Mouse (Mus musculus): ENCODE data around the gene Il17c. TPM values are rescaled to one million over a fixed set of nuclear protein-coding genes. Genes with fewer than 3 reads are reported as not detected.

Il17c gene
- polyA plus RNA-seq, 1 experiment from 2014 or later: not detected

GRCm38 (mm10) chr8:122407678-122408077 lies 14.1 kb upstream of the Il17c start:
- Histone ChIP-seq H3K4me1 (replicated peaks) (peaks cover 21% of the 10 kb centered on the region), H3K4me3 (replicated peaks) (no peak overlapping the region), H3K4me2 (no peak overlapping the region), H3K27me3 (no peaks in the 10 kb centered on the region), H3K36me3 (peaks cover 100% of the 10 kb centered on the region), H3K9me3 (replicated peaks) (no peaks in the 10 kb centered on the region), H3K9ac (no peak overlapping the region), H3K27ac (no peak overlapping the region)
- ATAC-seq (ENCODE audit: low read depth) (no peak), DNase-seq (no peak)
- WGBS (ENCODE audit: insufficient replicate concordance): 85% methylated on average over 7 of the region's 7 CpGs

- Histone ChIP-seq H3K27ac (no peak overlapping the region), H3K4me1 (replicated peaks) (peaks cover 8% of the 10 kb centered on the region; the same call in 1 of the 2 replicates), H3K9ac (no peak overlapping the region), H3K36me3 (peaks cover 96% of the 10 kb centered on the region), H3K4me3 (replicated peaks) (no peak overlapping the region), H3K9me3 (replicated peaks) (no peaks in the 10 kb centered on the region), H3K27me3 (no peaks in the 10 kb centered on the region), H3K4me2 (no peak overlapping the region)
- no peak for ATAC-seq (ENCODE audit: low read depth)
- no peak for DNase-seq
- WGBS (ENCODE audit: insufficient replicate concordance): 84% methylated on average over 9 of the region's 9 CpGs
These were observed 7.5 kb upstream of the Il17c start for GRCm38 (mm10) chr8:122414311-122414710.

GRCm38 (mm10) chr8:122415554-122415953 lies 6.3 kb upstream of the Il17c start:
- Histone ChIP-seq H3K9ac (no peak overlapping the region), H3K4me1 (replicated peaks) (peaks cover 8% of the 10 kb centered on the region; the same call in 1 of the 2 replicates), H3K27me3 (no peaks in the 10 kb centered on the region), H3K36me3 (peaks cover 83% of the 10 kb centered on the region), H3K27ac (peak overlapping the region; percentile 29), H3K4me2 (no peak overlapping the region), H3K9me3 (replicated peaks) (no peaks in the 10 kb centered on the region), H3K4me3 (replicated peaks) (no peak overlapping the region)
- 47% methylated on average over 6 of the region's 6 CpGs for WGBS (ENCODE audit: insufficient replicate concordance)
- ATAC-seq (ENCODE audit: low read depth) (no peak), DNase-seq (no peak)

GRCm38 (mm10) chr8:122419881-122420555 lies 1.8 kb upstream of the Il17c start:
- no peaks in the 10 kb centered on the region for H3K9me3 ChIP-seq (replicated peaks)
- H3K4me2 ChIP-seq: no peak overlapping the region
- no peak for ATAC-seq (ENCODE audit: low read depth)
- WGBS (ENCODE audit: insufficient replicate concordance): 72% methylated on average over 9 of the region's 9 CpGs
- H3K9ac ChIP-seq: no peak overlapping the region
- no peak for DNase-seq
- no peak overlapping the region for H3K27ac ChIP-seq
- no peaks in the 10 kb centered on the region for H3K27me3 ChIP-seq
- H3K4me3 ChIP-seq (replicated peaks): no peak overlapping the region
- H3K36me3 ChIP-seq: peaks cover 42% of the 10 kb centered on the region
- peaks cover 9% of the 10 kb centered on the region; the same call in 1 of the 2 replicates for H3K4me1 ChIP-seq (replicated peaks)

- Histone ChIP-seq H3K27ac (no peak overlapping the region), H3K36me3 (peaks cover 29% of the 10 kb centered on the region), H3K9me3 (replicated peaks) (no peaks in the 10 kb centered on the region), H3K4me1 (replicated peaks) (0 out of 2 replicates have a peak, but pooled peaks cover 4% of the 10 kb centered on the region), H3K9ac (no peak overlapping the region), H3K4me2 (no peak overlapping the region), H3K27me3 (no peaks in the 10 kb centered on the region), H3K4me3 (replicated peaks) (no peak overlapping the region)
- ATAC-seq (ENCODE audit: low read depth) (no peak), DNase-seq (no peak)
- WGBS (ENCODE audit: insufficient replicate concordance): 84% methylated on average over 24 of the region's 24 CpGs
These were observed 1.4 kb downstream of the Il17c start for GRCm38 (mm10) chr8:122423217-122423616.

GRCm38 (mm10) chr8:122423659-122424058 lies 1.8 kb downstream of the Il17c start:
- Histone ChIP-seq H3K27ac (no peak overlapping the region), H3K9ac (no peak overlapping the region), H3K4me1 (replicated peaks) (0 out of 2 replicates have a peak, but pooled peaks cover 4% of the 10 kb centered on the region), H3K36me3 (peaks cover 24% of the 10 kb centered on the region), H3K4me3 (replicated peaks) (no peak overlapping the region), H3K4me2 (no peak overlapping the region), H3K27me3 (no peaks in the 10 kb centered on the region), H3K9me3 (replicated peaks) (no peaks in the 10 kb centered on the region)
- ATAC-seq (ENCODE audit: low read depth) (no peak), DNase-seq (no peak)
- WGBS (ENCODE audit: insufficient replicate concordance): 57% methylated on average over 5 of the region's 5 CpGs

- Histone ChIP-seq H3K4me1 (replicated peaks) (peaks cover 15% of the 10 kb centered on the region), H3K36me3 (peaks cover 20% of the 10 kb centered on the region), H3K9ac (no peak overlapping the region), H3K9me3 (replicated peaks) (no peaks in the 10 kb centered on the region), H3K27ac (no peak overlapping the region), H3K4me3 (replicated peaks) (no peak overlapping the region), H3K4me2 (no peak overlapping the region), H3K27me3 (no peaks in the 10 kb centered on the region)
- 50% methylated on average over 9 of the region's 9 CpGs for WGBS (ENCODE audit: insufficient replicate concordance)
- DNase-seq: no peak
- ATAC-seq (ENCODE audit: low read depth): no peak
These were observed 4.3 kb downstream of the Il17c start for GRCm38 (mm10) chr8:122426145-122426544.

- H3K27ac ChIP-seq: no peak overlapping the region
- 89% methylated on average over 7 of the region's 7 CpGs for WGBS (ENCODE audit: insufficient replicate concordance)
- DNase-seq (no peak), ATAC-seq (ENCODE audit: low read depth) (no peak)
- peaks cover 25% of the 10 kb centered on the region for H3K4me1 ChIP-seq (replicated peaks)
- peaks cover 12% of the 10 kb centered on the region; the same call in 1 of the 2 replicates for H3K27me3 ChIP-seq
- H3K36me3 ChIP-seq: peaks cover 20% of the 10 kb centered on the region
- H3K9ac ChIP-seq: no peak overlapping the region
- no peak overlapping the region for H3K4me3 ChIP-seq (replicated peaks)
- no peak overlapping the region for H3K4me2 ChIP-seq
- H3K9me3 ChIP-seq (replicated peaks): no peaks in the 10 kb centered on the region
These were observed 5.8 kb downstream of the Il17c start for GRCm38 (mm10) chr8:122427607-122428006.

- H3K27me3 ChIP-seq: peaks cover 13% of the 10 kb centered on the region; the same call in 1 of the 2 replicates
- WGBS (ENCODE audit: insufficient replicate concordance): 58% methylated on average over 9 of the region's 9 CpGs
These were observed 6.3 kb downstream of the Il17c start for GRCm38 (mm10) chr8:122428163-122428562.

GRCm38 (mm10) chr8:122430058-122430636 lies 8.3 kb downstream of the Il17c start:
- no peak overlapping the region for H3K9ac ChIP-seq
- H3K4me1 ChIP-seq (replicated peaks): peaks cover 33% of the 10 kb centered on the region
- no peaks in the 10 kb centered on the region for H3K9me3 ChIP-seq (replicated peaks)
- H3K27me3 ChIP-seq: peaks cover 13% of the 10 kb centered on the region; the same call in 1 of the 2 replicates
- DNase-seq (no peak), ATAC-seq (ENCODE audit: low read depth) (no peak)
- peak overlapping the region; percentile 6; the same call in 1 of the 2 replicates for H3K27ac ChIP-seq
- H3K4me2 ChIP-seq: 0 out of 2 replicates have a peak overlapping the region, but pooled peaks have one; percentile 85
- peaks cover 24% of the 10 kb centered on the region for H3K36me3 ChIP-seq
- no peak overlapping the region for H3K4me3 ChIP-seq (replicated peaks)
- 44% methylated on average over 10 of the region's 10 CpGs for WGBS (ENCODE audit: insufficient replicate concordance)

More at GRCm38 (mm10) chr8:122428163-122428562, 6.3 kb downstream of the Il17c start:
- ATAC-seq (ENCODE audit: low read depth) (no peak), DNase-seq (no peak)
- H3K4me3 ChIP-seq (replicated peaks): no peak overlapping the region
- H3K4me1 ChIP-seq (replicated peaks): peaks cover 31% of the 10 kb centered on the region
- no peak overlapping the region for H3K27ac ChIP-seq
- peaks cover 20% of the 10 kb centered on the region for H3K36me3 ChIP-seq
- H3K9ac ChIP-seq: no peak overlapping the region
- H3K4me2 ChIP-seq: no peak overlapping the region
- H3K9me3 ChIP-seq (replicated peaks): no peaks in the 10 kb centered on the region

GRCm38 (mm10) chr8:122430646-122431045 lies 8.8 kb downstream of the Il17c start:
- no peak for ATAC-seq (ENCODE audit: low read depth)
- no peak overlapping the region for H3K4me3 ChIP-seq (replicated peaks)
- 0 out of 2 replicates have a peak, but pooled peaks cover 4% of the 10 kb centered on the region for H3K9me3 ChIP-seq (replicated peaks)
- DNase-seq: no peak
- peaks cover 33% of the 10 kb centered on the region for H3K4me1 ChIP-seq (replicated peaks)
- H3K27ac ChIP-seq: peak overlapping the region; percentile 6
- peaks cover 13% of the 10 kb centered on the region; the same call in 1 of the 2 replicates for H3K27me3 ChIP-seq
- WGBS (ENCODE audit: insufficient replicate concordance): 56% methylated on average over 3 of the region's 3 CpGs
- no peak overlapping the region for H3K9ac ChIP-seq
- H3K4me2 ChIP-seq: 0 out of 2 replicates have a peak overlapping the region, but pooled peaks have one; percentile 85
- H3K36me3 ChIP-seq: peaks cover 25% of the 10 kb centered on the region
